Mouse (Mus musculus) lung, adult 10 weeks (tissue): ENCODE data around the gene Rasal3. TPM values are rescaled to one million over a fixed set of nuclear protein-coding genes. Genes with fewer than 3 reads are reported as not detected.

Experiments
- polyA plus RNA-seq: library from polyadenylated mRNA; stranded (reverse); fragments of 350-450 nt; fragmentation: Illumina TruSeq; extraction: RNeasy Lipid Tissue Mini Kit (QIAGEN cat#74804); gene quantifications from one replicate; pipeline ENCODE4 v1.2.3, GENCODE M21; 2014; ENCODE audit warnings: low read depth, low replicate concordance; ENCODE audit not compliant: insufficient read depth

The Rasal3 gene
- polyA plus RNA-seq, result 6.9 TPM

DNA sequence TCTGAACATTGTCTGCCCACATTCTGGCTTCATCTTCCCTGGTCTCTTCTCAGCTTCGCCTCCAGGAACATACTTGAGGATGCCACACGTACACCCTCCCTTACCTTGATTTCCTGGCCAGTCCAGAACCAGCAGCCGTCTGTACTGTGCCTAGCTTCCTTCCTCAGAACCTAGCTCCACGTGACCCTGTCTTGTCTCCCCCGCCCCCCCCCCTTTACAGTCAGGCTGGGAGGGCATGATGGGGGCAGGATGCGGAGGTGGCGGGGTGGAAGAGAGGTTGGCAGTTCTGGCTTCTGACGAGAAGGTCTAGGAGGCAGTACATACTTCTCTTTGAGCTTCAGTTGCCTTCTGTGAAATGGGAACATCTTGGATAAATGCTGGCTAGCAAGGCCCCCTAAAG is at the start of gene Rasal3:
Rasal3 (minus strand) TSS at position 167 of the 400 bp plus-strand sequence.

DNA sequence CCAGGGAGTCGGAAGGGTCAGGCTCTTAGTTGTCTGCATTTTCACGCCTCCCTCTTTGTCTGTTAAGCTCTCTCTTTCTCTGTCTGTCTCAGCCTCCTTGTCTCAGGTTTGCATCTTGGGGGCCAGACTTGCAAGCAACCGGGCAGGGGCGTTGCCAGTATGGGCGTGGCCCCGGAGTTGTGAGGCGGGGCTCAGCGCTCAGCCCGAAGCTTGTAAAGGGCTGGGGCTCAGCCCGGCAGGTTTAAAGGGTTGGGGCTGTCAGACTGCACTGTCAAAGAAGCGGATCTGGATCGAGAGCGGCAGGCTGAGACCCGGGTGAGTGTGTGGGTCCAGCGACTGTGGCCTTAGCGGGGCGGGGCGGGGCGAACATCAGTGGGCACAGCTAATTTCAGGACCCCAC is 49.1 kb upstream of the Rasal3 start, which contains the start of gene Cyp4f39:
Cyp4f39 (plus strand) TSS at position 242 of the 400 bp plus-strand sequence.

DNA sequence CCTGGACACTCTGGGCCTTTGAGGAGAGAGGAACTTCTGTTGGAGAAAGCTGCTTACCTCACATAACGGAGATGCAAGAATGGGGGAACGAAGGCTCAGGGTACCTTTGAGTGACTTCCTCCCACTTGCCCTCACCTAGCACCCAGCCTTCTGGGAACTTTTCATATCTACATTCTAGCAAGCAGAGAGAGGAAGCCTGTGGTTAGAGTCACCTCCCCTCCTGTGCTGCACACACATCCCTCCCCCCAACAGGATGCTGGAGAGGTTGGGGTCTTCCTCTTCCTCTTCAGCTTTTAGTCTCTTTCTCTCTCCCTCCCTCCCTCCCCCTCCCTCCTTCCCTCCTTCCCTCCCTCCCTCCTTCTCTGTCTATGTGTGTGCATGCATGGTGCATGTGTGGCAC is 20.7 kb upstream of the Rasal3 start, which contains the start of gene Pglyrp2:
Pglyrp2 (minus strand) TSS at position 134 of the 400 bp plus-strand sequence.

DNA sequence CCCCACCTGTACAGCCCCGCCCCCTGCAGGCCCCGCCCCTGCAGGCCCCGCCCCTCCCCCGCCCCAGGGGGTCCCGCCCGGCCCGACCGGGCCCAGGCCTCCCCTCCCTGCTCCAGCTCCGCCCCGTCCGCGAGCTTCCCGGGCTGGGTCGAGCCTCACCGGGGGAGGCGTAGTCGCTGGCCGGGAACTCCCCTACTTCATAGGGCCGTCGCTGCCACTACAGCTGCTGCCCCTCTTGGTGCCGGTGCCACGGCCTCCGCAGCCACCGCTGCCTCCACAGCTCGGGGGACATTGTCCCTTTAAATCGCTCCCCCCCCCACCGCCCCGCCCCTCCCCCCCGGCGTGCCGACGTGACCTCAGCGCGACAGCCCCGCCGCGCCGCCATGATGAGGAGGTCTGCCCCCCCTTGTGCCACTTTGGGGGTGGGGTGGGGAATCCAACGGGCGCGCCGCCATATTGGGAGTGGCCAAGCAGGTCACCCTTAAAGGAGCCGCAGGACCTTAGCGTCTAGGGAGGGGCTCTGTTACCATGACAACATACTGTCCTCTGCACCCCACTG is 14.2 kb downstream of the Rasal3 start, which contains the start of gene Wiz:
Wiz (minus strand) TSS at position 339 of the 559 bp plus-strand sequence.

DNA sequence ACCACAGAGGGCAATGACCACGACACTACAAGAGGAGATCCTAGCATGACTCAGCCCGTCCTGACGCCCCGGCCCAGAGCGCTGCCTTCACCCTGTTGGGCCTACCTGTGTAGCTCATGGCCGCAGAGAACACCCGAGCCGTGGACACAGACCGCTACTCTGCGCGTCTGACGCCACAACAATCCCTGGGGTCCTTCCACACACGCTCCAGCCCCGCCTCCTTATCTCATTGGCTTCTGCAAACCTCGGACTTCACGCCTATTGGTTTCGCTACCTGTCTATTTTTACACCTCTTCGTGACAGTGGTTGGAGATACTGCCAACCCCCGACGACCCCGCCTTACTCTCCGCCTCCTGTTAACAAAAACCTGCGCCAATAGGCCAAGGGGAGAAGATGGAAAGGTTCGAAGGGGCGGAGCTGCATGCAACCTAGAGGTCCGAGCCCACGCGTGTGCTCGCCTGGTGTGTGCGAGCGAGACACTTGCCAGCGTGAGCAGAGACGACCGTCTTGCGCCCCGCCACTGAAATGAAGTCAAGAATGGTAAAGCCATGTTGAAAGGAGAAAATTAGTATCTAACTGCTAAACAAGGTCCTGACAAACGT is 52.9 kb downstream of the Rasal3 start, which contains the start of gene Akap8l:
Akap8l (minus strand) TSS at position 226 of the 602 bp plus-strand sequence.

Other genes starting within 250 kb of the Rasal3 start
- 11.6 TPM for gene Notch3, start 236.7 kb downstream of the Rasal3 start, polyA plus RNA-seq
- gene Ephx3, start 214.0 kb downstream of the Rasal3 start, polyA plus RNA-seq, result 1.3 TPM
- gene Brd4, start 118.9 kb downstream of the Rasal3 start, polyA plus RNA-seq, result 17.4 TPM
- 26.5 TPM for gene Akap8, start 82.3 kb downstream of the Rasal3 start, polyA plus RNA-seq
- 52.8 TPM for gene Akap8l, start 53.0 kb downstream of the Rasal3 start, polyA plus RNA-seq
- gene Wiz, start 14.1 kb downstream of the Rasal3 start, polyA plus RNA-seq, result 9.2 TPM
- 1.3 TPM for gene Pglyrp2, start 20.6 kb upstream of the Rasal3 start, polyA plus RNA-seq
- gene Cyp4f39, start 49.1 kb upstream of the Rasal3 start, polyA plus RNA-seq, result 3.1 TPM
- 2.9 TPM for gene Cyp4f17, start 102.5 kb upstream of the Rasal3 start, polyA plus RNA-seq
- 13.7 TPM for gene Cyp4f16, start 133.0 kb upstream of the Rasal3 start, polyA plus RNA-seq
- 0.09 TPM for gene Cyp4f37, start 217.7 kb upstream of the Rasal3 start, polyA plus RNA-seq